Mouse (Mus musculus): ENCODE measurements around the gene Trub1.

Gene Trub1

DNA sequence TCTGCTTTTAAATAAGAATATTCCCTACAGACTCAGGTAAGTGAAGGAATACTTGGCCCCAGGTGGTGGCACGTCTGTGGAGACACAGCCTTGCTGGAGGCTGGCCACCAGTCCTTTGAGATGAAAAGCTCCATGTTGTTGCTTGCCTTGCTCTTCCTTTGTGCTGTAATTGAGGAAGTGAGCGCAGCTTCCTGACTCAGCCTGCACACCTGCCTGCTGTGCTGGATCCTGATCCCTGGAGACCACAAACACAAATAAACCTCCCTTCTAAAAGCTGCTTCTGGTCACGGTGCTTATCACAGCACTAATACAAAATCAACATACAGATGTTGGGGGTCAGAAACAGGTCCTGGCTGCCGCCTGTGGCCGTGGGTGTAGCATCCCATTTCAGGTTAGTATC, 41.3 kb downstream of the Trub1 start:
- DNase-seq (ENCODE audit: low read depth, low spot score): no peak

DNA sequence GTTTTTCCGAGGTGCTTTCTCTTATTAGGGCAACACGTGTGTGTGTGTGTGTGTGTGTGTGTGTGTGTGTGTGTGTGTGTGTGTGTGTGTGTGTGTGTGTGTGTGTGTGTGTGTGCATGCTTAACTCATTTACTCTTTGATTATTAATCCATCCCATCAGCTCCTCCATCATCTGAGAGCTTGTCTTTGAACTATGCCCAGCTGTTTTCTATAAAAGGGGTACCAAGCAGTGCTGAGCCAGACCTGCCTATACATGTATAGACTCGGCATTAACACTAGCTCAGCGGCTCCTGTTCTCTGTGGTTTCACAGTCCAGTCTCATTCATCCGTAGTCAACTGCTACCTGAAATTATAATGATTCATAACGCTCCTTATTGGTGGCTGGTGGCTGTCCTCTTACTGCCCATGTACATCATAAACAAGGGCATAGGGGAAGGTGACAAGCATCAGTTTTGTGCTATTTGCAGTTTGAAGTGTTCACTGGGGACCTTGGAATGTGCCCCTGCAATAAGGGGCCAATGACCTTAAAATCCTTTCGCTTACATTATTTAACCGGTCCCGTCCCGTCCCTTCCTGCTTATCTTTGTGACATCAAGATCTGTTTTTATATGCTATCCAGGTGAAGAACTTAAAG, 45.5 kb downstream of the Trub1 start:
- no peak for DNase-seq (ENCODE audit: low read depth, low spot score)

DNA sequence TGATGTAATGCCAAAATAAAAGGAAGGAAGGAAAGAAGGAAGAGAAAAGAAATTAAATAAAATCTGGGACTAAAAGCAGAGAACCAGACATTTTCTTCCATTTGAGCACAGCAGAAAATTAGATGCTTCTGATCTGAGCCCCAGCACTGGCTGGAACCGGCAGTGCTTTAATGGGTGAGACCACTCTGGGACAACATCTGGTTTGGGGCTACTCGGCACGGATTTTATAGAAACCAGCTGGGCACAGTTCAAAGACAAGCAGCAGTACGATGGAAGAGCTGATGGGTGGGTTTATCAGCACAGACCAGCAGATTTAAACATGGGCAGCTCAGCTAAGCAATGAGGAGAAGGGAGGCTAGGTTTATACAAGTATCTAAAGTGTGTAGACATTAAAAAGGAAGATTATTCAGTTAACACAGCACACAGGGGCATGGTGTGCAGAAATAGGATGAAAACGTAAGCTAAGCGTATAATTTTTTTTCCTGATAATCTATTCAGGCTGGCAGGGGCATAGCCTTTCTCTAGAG, 46.2 kb downstream of the Trub1 start:
- no peak for DNase-seq (ENCODE audit: low read depth, low spot score)

- no peak for DNase-seq (ENCODE audit: low read depth, low spot score)
Observed at GRCm38 (mm10) chr19:57500254-57500653, 47.5 kb downstream of the Trub1 start.

GRCm38 (mm10) chr19:57503144-57503543, 50.4 kb downstream of the Trub1 start:
- DNase-seq (ENCODE audit: low read depth, low spot score): no peak

GRCm38 (mm10) chr19:57505048-57505932, 52.6 kb downstream of the Trub1 start:
- DNase-seq (ENCODE audit: low read depth, low spot score): no peak

GRCm38 (mm10) chr19:57506591-57506990, 53.9 kb downstream of the Trub1 start:
- DNase-seq (ENCODE audit: low read depth, low spot score): no peak

GRCm38 (mm10) chr19:57508261-57508788, 55.6 kb downstream of the Trub1 start:
- no peak for DNase-seq (ENCODE audit: low read depth, low spot score)

DNA sequence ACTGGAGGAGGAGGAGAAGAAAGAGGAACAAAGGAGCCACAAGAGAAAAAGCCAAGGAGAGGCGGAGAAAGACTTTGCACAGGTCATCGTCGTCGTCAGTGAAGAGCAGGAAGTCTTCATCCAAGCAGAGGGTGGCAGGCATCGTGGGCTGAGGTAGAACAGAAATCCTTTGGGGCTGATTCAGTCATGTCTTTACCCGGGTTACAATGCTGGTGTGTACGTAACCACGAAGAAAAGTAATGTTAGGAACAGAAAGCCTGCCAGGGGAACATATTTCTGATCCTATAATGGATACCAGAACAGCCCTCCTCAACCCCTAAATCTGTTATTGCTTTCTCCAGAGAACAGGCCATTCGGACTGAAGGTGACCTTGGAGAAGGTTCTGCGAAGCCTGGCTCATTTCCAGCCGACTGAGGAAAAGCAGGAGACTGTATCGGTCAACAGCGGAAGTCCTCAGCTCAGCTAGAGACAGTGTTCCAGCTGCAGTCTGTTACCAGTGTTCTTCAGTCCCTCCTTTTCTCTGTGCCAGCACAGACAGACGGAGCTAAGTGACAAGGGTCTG, 57.1 kb downstream of the Trub1 start:
- no peak for DNase-seq (ENCODE audit: low read depth, low spot score)

- DNase-seq (ENCODE audit: low read depth, low spot score): no peak
Observed at GRCm38 (mm10) chr19:57510836-57511235, 58.1 kb downstream of the Trub1 start.

- DNase-seq (ENCODE audit: low read depth, low spot score): no peak
Observed at GRCm38 (mm10) chr19:57513123-57513522, 60.4 kb downstream of the Trub1 start.

DNA sequence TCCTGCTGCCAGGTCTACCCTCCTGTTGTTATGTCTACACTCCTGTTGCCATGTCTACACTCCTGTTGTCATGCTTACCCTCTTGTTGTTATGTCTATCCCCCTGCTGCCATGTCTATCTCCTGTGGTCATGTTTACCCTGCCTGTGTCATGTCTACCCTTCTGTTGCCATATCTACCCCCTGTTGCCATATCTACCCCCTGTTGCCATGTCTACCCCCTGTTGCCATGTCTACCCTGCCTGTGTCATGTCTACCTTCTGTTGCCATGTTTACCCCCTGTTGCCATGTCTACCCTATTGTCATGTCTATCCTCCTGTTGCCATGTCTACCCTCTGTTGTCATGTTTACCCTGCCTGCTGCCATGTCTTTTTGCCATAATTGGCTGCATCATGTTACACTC, 69.0 kb downstream of the Trub1 start:
- DNase-seq (ENCODE audit: low read depth, low spot score): no peak

- no peak for DNase-seq (ENCODE audit: low read depth, low spot score)
Observed at GRCm38 (mm10) chr19:57523363-57523762, 70.7 kb downstream of the Trub1 start.

- DNase-seq (ENCODE audit: low read depth, low spot score): no peak
Observed at GRCm38 (mm10) chr19:57525693-57526092, 73.0 kb downstream of the Trub1 start.

- no peak for DNase-seq (ENCODE audit: low read depth, low spot score)
Observed at GRCm38 (mm10) chr19:57530212-57530611, 77.5 kb downstream of the Trub1 start.

GRCm38 (mm10) chr19:57534262-57534661, 81.5 kb downstream of the Trub1 start:
- no peak for DNase-seq (ENCODE audit: low read depth, low spot score)

DNA sequence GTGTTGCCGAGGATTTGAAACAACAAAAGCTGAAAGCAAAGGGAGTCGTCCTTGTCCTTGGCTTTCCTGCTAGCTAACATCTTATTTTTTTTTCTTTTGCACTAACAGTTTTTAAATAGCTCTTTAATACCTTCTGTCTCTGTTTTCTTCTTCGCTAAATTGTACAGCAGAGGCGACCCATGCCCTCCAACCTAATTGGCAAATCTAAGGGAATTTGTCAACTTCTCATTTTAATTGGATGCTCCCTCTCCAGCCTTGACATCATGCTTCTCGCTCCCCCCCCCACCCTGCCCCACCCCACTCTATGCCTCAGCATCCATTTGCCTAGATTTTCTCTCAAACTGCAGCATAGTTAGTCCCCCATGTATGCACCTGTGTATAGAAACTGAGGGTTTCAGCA, 83.8 kb downstream of the Trub1 start:
- DNase-seq (ENCODE audit: low read depth, low spot score): no peak

DNA sequence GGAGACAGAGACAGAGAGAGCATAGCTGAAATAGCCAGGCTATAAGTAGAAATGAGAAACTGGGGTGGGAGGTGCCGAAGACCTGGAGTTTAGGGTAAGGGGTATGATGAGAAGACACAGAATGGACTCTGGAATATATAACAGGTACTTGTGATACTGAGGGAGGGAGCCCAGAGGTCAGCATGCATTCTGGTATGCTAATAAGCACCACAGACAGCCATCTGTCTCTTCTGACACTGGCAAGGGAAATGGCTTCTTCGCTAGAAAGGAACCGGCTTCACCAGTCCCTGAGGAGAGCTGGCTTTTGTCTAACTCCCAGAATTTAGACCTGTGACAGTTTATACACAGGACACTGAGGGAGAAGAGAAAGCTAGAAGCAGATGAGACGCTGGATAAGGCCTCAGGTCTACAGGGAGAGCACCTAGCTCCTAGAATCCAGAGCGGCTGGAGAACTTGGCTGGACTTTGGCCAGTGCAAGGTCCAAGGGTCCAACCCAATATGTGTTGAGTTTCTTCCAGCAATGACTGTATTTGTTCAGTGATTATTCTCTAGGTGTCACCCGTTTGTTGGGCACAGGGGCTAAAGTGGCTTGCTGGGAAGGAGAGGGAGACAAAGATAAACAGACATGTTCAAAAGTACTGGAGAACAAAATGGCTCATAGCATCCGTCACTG, 84.9 kb downstream of the Trub1 start:
- DNase-seq (ENCODE audit: low read depth, low spot score): no peak

DNA sequence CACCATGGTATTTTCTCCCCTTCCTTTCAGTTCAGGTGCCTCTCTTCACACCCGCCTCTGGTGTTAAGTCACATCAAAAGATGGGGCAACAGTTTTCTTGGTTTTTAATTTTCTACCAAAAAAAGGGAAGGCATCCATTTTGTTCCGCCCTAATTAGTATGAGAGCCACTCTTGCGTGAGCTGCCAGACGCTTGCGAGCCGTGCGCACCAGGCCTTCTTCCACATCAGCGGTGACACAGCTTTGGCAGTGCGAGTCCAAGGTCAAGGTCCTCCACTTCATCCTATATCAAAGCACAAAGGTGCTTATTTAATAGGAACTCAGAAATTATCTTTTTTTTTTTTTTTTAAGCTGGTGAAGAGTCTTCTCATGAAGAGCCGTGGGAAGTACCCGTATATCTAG, 87.4 kb downstream of the Trub1 start:
- DNase-seq (ENCODE audit: low read depth, low spot score): no peak

All from retina, adult 2 months (tissue).